Mouse (Mus musculus): ENCODE measurements around the gene Rbm20. TPM values are rescaled to one million over a fixed set of nuclear protein-coding genes. Genes with fewer than 3 reads are reported as not detected.
"Not testable (repeated sequence)": the region's sequence is repeated elsewhere in the genome, so short reads cannot be mapped to it uniquely, and the experiment has no call there.

The Rbm20 gene
- polyA plus RNA-seq, 1 experiment from 2014 or later, result 0.88 TPM

DNA sequence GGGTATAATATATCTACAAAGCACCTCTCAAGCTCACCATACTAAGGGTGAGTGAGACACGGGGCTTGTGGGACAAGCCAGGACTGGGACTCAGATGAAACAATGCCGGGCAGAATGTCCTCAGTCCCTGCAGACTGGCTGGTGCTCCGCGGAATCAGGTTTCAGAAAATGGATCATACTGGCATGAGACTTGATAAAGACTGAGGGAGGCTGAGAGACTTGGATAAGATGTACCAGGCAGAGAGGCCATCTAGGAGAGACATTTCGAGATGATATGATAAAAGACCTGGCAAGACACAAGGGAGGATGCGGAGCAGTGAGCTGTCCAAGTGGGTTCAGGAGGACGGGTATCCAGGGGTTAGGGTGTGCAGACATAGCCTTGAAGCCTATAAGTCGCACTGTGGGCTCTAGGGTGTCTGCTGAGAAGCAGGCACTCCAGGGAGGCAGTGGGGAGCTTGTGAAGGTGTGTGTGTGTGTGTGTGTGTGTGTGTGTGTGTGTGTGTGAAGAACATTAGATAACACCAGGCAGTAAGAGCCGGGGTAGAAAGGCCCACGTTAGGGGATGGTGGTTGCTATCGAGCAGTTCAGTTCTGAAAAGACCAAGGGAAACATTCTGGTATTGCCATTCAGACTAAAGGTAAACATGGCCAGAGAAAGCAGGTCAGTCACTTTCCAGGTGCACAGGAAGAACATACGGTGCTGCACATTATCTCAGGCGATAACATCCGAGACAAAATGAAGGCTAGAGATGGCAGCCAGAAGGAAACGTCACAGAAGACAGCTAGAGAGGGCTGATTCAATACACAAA, 225.0 kb downstream of the Rbm20 start:
- WGBS, result 64% methylated on average over 15 of the region's 15 CpGs
- peak overlapping the region; percentile 56 for H3K4me3 ChIP-seq (ENCODE audit: low read length)
- no peak for ATAC-seq
- H3K36me3 ChIP-seq (ENCODE audit: control insufficient read depth, insufficient read depth, low read length), result no peaks in the 10 kb centered on the region
- peak overlapping the region; percentile 82 for H3K9ac ChIP-seq (ENCODE audit: low read depth, low read length)
- H3K9me3 ChIP-seq (ENCODE audit: control insufficient read depth, low read length), result no peaks in the 10 kb centered on the region
- H3K4me2 ChIP-seq (ENCODE audit: low read length), result peak overlapping the region; percentile 84
- peak overlapping the region; percentile 89 for H3K27ac ChIP-seq (ENCODE audit: low read depth, low read length)
- peaks cover 22% of the 10 kb centered on the region for H3K4me1 ChIP-seq (ENCODE audit: control insufficient read depth, insufficient read depth, low read depth, low read length)
- no peaks in the 10 kb centered on the region for H3K27me3 ChIP-seq (replicated peaks; ENCODE audit: control insufficient read depth, insufficient read depth, low read length)

DNA sequence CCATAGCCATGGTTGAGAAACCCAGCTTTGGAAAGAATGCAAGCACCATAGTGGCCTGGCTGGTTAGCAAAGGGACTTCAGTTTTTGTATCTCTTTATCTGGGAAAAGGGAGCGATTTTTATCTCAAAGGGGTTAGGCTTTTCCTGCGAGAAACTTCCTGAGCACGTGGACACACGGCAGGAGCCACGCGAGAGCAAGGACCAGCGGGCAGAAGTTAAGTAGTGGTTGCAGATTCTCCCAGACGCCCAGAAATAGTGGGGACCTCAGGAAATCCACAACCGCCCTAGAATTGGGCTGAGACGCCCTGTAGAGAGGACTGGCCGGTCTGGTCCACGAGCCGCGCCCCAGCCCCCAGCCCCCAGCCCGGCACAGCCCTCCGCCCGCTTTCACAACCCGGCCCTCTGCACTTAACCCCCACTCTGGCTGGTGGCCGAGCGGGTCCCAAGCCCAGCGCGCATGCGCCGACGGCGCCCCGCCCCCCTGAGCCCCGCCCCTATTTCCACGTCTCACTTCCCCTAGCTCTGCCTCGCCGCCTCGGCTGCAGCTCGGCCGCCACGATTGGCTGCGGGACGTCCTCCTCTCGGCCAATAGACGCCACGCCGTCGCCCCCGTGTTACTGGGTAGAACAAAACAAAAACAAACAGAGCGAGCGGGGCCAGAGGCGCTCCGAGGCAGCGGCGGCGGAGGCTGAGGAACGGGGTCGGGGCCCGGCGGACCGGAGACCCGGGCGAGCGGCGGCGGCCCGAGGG, 225.8 kb downstream of the Rbm20 start:
- H3K36me3 ChIP-seq (ENCODE audit: control insufficient read depth, insufficient read depth, low read length), result no peaks in the 10 kb centered on the region
- peak overlapping the region; percentile 89 for H3K27ac ChIP-seq (ENCODE audit: low read depth, low read length)
- H3K27me3 ChIP-seq (replicated peaks; ENCODE audit: control insufficient read depth, insufficient read depth, low read length), result no peaks in the 10 kb centered on the region
- H3K9ac ChIP-seq (ENCODE audit: low read depth, low read length), result peak overlapping the region; percentile 82
- no peaks in the 10 kb centered on the region for H3K9me3 ChIP-seq (ENCODE audit: control insufficient read depth, low read length)
- H3K4me3 ChIP-seq (ENCODE audit: low read length), result peak overlapping the region; percentile 56
- peak; percentile 99 for ATAC-seq
- H3K4me2 ChIP-seq (ENCODE audit: low read length), result peak overlapping the region; percentile 84
- peaks cover 22% of the 10 kb centered on the region for H3K4me1 ChIP-seq (ENCODE audit: control insufficient read depth, insufficient read depth, low read depth, low read length)
- WGBS, result 0% methylated on average over 46 of the region's 61 CpGs

- no peaks in the 10 kb centered on the region for H3K27me3 ChIP-seq (replicated peaks; ENCODE audit: control insufficient read depth, insufficient read depth, low read length)
- H3K9me3 ChIP-seq (ENCODE audit: control insufficient read depth, low read length), result no peaks in the 10 kb centered on the region
- peaks cover 22% of the 10 kb centered on the region for H3K4me1 ChIP-seq (ENCODE audit: control insufficient read depth, insufficient read depth, low read depth, low read length)
- H3K4me2 ChIP-seq (ENCODE audit: low read length), result peak overlapping the region; percentile 63
- under 1% methylated on average over 54 of the region's 83 CpGs for WGBS
- peak; percentile 63 for ATAC-seq
- H3K27ac ChIP-seq (ENCODE audit: low read depth, low read length), result peak overlapping the region; percentile 89
- H3K4me3 ChIP-seq (ENCODE audit: low read length), result peak overlapping the region; percentile 56
- H3K9ac ChIP-seq (ENCODE audit: low read depth, low read length), result peak overlapping the region; percentile 82
- H3K36me3 ChIP-seq (ENCODE audit: control insufficient read depth, insufficient read depth, low read length), result no peaks in the 10 kb centered on the region
Measured at GRCm38 (mm10) chr19:53903507-53904321, 226.6 kb downstream of the Rbm20 start.

DNA sequence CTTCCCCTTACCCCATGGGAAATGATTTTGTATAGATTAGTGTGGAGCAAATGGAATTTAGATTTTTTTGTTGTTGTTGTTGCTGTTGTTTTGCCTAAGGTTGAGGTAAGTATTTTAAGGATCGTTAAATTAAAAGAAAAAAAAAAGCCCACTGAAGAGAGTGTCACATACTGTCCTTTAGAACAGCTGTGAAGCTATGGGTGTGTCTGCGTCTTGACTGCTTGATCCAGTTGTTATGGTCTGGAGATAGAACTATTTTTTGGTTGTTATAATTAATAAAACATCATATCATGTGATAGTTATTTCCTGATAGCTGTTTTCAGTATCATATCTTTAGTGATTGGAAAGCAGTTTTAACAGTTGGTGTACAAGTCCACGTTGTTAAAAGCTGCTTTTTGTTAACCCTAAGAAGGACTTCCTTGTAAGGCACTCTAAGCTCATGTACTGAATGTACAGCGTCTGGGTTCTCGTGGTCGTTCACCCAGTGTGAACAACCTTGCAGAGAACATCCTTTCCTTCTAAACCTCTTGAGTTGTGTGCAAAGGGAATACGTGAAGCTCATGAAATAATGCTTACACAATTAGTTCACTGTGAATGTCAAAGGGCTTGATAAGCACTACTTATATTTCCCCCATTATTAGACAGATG, 227.9 kb downstream of the Rbm20 start:
- Histone ChIP-seq H3K9me3 (ENCODE audit: control insufficient read depth, low read length) (no peaks in the 10 kb centered on the region), H3K27ac (ENCODE audit: low read depth, low read length) (no peak overlapping the region), H3K27me3 (replicated peaks; ENCODE audit: control insufficient read depth, insufficient read depth, low read length) (no peaks in the 10 kb centered on the region), H3K9ac (ENCODE audit: low read depth, low read length) (no peak overlapping the region), H3K4me3 (ENCODE audit: low read length) (peak overlapping the region; percentile 56), H3K4me1 (ENCODE audit: control insufficient read depth, insufficient read depth, low read depth, low read length) (peaks cover 22% of the 10 kb centered on the region), H3K4me2 (ENCODE audit: low read length) (peak overlapping the region; percentile 63), H3K36me3 (ENCODE audit: control insufficient read depth, insufficient read depth, low read length) (peaks cover 9% of the 10 kb centered on the region)
- no peak for ATAC-seq
- WGBS, result 60% methylated on average over 7 of the region's 7 CpGs

- no peak for ATAC-seq
- Histone ChIP-seq H3K4me2 (ENCODE audit: low read length) (peak overlapping the region; percentile 63; the same call in 1 of the 2 replicates), H3K9ac (ENCODE audit: low read depth, low read length) (no peak overlapping the region), H3K27me3 (replicated peaks; ENCODE audit: control insufficient read depth, insufficient read depth, low read length) (no peaks in the 10 kb centered on the region), H3K4me3 (ENCODE audit: low read length) (no peak overlapping the region), H3K9me3 (ENCODE audit: control insufficient read depth, low read length) (no peaks in the 10 kb centered on the region), H3K36me3 (ENCODE audit: control insufficient read depth, insufficient read depth, low read length) (peaks cover 16% of the 10 kb centered on the region), H3K4me1 (ENCODE audit: control insufficient read depth, insufficient read depth, low read depth, low read length) (peaks cover 22% of the 10 kb centered on the region), H3K27ac (ENCODE audit: low read depth, low read length) (no peak overlapping the region)
- 74% methylated on average over 6 of the region's 6 CpGs for WGBS
Measured at GRCm38 (mm10) chr19:53906033-53906702, 229.1 kb downstream of the Rbm20 start.

GRCm38 (mm10) chr19:53906703-53907070, 229.6 kb downstream of the Rbm20 start:
- H3K27me3 ChIP-seq (replicated peaks; ENCODE audit: control insufficient read depth, insufficient read depth, low read length); H3K4me3 ChIP-seq (ENCODE audit: low read length); H3K27ac ChIP-seq (ENCODE audit: low read depth, low read length); H3K9me3 ChIP-seq (ENCODE audit: control insufficient read depth, low read length); H3K9ac ChIP-seq (ENCODE audit: low read depth, low read length); H3K4me2 ChIP-seq (ENCODE audit: low read length); ATAC-seq: not testable (repeated sequence)
- H3K36me3 ChIP-seq (ENCODE audit: control insufficient read depth, insufficient read depth, low read length), result peaks cover 19% of the 10 kb centered on the region
- peaks cover 22% of the 10 kb centered on the region for H3K4me1 ChIP-seq (ENCODE audit: control insufficient read depth, insufficient read depth, low read depth, low read length)

DNA sequence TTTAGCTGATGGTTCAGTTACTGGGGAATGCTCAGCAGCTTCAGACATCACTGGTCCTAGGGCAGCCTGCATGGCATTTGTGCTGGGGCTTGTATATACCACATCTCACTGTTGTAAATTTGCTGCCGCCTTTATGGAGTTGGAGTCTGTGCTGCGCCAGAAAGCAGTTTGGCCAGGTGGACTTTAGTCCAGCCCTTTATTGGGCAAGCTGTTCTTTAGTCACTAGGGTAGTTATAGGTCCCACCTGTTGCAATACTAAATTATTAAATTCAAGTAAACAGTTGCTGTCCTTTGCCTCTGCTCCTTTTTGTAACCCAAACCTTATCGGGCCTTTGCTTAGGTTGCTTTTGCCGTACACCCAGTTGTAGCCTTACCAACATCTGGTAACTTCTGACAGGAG, 237.8 kb downstream of the Rbm20 start:
- WGBS, result 95% methylated on average over 4 of the region's 4 CpGs
- H3K36me3 ChIP-seq (ENCODE audit: control insufficient read depth, insufficient read depth, low read length), result peaks cover 44% of the 10 kb centered on the region
- no peaks in the 10 kb centered on the region for H3K27me3 ChIP-seq (replicated peaks; ENCODE audit: control insufficient read depth, insufficient read depth, low read length)
- no peaks in the 10 kb centered on the region for H3K4me1 ChIP-seq (ENCODE audit: control insufficient read depth, insufficient read depth, low read depth, low read length)
- H3K4me3 ChIP-seq (ENCODE audit: low read length), result no peak overlapping the region
- no peaks in the 10 kb centered on the region for H3K9me3 ChIP-seq (ENCODE audit: control insufficient read depth, low read length)
- no peak overlapping the region for H3K9ac ChIP-seq (ENCODE audit: low read depth, low read length)
- no peak overlapping the region for H3K4me2 ChIP-seq (ENCODE audit: low read length)
- no peak for ATAC-seq
- H3K27ac ChIP-seq (ENCODE audit: low read depth, low read length), result no peak overlapping the region
